Mouse (Mus musculus): ENCODE data around the gene Hoxd3.

Hoxd3 gene

DNA sequence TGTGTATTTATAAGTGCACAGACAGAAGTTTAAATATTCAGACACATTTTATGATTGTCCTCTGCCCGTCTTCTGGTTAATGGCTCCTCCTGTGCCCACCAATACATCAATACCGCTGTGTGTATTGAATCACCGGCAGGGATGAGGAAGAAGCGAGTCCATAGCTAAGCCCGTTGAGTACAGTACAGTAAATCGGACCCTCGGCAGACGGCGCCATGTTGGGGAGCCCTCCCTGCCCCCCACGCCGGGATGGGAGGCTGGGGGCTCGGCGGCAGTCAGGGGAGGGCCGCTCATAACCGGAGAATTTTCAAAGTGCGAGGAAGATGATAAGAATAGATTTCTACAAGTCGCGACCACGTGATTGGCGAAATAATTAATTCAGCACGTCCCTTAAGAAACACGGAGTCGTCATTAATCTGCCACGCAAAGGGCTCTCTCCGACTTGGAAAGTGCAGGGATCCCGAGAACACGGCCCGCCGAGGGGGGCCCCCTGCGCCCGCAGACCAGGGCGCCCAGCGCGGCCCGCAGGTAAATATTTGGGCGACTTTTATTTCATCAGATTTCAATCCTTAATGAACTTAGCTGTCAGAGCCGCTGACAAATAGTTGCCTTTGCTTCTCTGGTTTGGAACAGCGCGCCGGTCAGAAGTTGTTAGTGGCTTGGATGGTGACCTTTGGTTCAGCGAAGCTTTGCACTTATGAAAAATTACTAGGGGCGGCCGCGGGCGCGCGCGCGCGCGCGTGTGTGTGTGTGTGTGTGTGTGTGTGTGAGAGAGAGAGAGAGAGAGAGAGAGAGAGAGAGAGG lies 21.0 kb downstream of the Hoxd3 start:
- DNase-seq: no peak

DNA sequence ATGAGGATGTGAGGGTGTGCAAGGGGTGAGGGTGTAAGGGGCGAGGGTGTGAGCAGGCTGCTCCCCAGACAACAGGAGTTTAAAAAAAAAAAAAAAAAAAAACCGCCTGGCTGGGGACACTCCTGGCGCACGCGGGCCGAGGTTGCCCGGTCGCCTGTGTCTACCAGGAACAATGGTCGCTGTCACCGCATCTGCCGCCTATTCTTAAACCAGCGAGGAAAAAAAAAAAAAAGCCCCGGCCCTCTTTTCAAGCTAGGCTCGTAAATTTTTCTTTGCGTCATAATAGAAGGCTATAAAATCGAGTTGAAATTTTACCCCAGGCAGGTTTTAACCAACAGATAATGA lies 21.6 kb downstream of the Hoxd3 start:
- DNase-seq: no peak

DNA sequence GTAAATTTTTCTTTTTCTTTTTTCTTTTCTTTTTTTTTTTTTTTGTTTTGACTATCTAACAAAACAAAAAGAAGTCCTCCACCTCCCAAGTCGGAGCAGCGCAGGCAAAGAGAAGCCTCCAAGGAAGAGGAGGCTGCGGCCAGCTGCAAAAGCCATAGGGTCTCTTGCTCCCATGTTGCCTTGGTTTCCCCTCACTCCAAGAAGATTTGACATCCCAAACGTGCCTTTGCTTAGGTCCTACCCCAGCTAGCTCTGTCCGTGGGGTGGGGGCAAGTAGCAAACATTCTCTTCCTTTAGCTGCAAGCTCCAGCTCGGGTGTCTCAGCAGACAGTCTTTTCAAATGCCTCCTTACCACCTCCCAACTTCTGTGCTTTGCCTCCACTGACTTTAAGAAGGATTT lies 22.0 kb downstream of the Hoxd3 start:
- DNase-seq: no peak

DNA sequence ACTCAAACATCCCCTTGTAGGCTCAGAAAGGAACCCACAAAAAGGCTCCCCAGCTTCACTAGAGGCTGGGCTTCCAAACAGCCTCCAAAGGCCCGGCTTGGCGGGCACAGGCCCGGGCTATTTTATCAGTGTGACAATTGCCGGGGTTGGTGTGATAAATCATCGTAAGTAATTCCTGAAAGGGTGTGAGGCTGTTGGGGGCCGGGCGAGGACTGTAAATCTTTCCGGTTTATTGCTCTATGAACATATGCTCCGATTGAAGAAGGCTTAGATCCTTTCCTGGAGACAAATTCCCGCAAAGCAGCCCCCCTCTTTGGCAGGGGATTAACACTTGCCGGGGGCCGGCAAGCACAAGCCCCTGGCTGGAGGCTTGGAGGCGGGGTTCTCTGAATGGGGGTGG lies 22.7 kb downstream of the Hoxd3 start:
- DNase-seq: no peak

DNA sequence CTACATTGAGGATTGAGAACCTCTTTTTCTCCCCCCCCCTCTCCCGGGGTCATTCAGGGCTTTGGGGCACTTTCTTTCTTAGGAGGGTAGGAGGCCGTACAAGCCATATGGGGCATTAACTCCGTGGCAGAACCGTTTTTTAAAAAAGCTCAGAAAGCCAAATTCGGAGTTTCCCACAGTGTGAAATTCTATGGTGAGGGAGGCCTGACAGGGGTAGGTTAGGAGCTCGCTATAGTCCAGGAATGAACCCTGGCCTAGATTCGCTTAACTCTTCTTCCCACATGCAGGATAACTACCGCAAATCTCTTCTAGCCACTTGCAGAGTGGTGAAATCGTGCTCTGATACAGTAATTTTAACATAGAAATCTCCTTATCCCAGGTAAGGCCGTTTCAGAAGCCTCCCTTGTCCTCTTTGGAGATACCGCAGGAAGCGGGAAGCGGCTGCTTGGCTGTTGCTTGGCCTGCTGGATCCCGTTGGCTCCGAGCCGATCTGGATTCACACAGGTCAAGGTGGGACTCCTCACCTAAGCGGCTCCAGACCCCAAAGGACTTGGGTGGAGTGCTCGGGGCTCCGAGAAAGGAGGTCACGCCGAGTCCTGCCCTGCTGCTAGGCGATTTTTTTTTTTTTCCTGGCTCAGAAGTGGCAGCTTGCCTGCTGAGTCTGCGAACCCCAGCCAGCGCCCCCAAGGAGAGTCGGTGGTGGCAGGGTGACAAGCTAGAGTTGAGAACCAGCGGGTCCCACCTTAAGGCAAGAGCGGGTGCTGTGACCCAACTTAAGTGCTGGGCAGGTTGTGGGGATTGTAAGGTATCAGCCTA lies 23.5 kb downstream of the Hoxd3 start:
- no peak for DNase-seq

DNA sequence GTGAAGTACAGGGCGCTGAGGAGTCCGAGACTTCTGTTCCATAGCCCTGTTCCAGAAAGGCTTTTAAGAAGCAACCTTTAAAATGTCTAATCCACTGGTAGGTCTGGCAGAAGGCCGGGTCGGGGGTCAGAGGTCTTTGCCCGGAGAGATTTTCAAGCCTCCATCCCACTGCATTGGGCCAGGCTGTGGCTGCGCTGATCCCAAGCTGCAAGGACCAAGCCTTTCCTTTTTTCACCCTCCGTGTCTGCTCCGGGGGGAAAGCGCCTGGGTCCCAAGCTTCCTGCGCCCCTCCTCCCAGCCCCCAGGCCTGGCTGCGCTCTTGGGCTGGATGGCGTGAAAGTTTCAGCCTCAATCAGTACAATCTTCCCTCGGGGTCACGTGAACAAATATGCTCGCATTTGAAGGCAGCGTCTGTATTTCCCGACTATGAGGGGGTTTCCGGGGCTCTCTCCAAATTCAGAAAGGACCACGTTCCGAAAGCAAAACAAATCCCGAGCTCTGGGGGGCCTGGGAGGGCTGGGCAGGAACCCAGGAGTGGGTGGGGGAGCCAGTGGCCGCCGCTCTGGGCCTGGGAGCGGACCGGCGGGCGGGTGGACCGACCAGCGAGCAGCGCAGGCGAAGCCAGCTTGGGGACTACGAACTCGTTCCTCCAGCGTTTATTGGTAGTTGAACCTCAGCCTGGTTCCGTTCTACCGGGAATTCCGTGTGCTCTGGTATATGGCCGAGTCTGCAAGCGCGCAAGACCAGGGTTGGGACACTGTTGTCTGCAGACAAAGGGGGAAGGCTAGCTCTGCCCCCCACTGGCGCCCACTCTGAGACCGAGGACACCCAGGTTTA lies 24.3 kb downstream of the Hoxd3 start:
- DNase-seq: no peak

DNA sequence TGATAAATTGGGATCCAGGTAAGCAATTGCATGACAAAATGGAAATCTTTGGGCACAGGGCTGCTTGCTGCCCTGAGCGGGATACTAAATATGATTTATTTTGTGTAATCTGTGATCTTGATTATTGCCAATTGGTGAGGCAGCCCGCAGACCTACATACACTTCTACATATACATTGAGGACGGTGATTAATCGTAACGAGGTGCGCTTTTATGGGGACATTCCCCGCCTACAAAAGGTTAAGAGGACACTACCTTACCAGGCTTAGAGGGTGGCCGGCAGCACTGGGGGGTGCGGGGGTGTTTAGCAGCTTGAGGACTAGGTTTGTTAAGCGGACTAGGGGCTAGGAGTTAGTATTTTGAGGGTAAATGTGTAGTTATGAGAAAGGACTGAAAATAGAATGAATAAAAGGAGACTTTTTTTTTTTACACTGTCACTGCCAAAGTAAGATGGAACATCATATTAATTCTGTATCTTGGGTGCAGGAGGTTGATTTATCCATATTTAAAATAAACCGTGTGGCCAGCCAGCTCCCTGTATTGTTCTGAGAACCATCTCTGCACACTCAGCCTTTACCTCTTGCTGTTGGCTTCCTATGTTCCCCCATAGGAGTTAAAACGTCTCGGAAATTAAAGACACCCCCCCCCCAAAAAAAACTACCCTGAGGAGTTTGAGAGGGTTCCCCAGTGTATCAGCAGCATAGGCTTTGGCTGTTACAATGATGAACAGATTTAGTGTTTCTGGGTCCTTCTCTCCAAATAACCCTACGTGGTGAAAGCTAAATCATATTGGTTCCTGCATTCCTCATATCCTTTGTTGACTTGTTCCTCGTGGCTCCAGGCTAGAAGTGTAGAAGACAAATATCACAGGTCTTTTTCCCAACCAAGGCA lies 25.2 kb downstream of the Hoxd3 start:
- no peak for DNase-seq

DNA sequence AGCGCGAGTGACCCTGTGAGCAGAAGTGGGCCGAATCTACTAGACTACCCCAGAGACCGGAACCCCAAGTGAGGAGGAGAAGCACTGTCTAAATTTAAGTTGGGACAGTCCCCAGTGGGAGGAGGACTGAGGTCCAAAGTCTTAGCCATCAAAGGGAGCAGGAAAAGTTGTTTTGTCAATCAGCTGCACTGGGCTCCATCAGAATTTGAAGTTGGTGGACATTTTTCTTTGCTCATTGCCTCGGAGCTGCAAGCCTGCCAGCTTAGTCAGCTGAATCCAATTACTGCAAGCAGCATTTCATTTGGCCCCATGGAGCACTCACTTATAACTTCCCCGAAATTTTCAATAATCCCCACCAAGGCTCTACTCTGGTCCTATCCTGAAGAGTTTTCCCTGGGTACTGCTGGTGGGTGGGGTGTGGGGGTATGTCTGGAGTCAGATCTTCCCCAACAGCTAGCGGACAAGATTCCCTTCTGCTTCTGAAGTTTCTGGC lies 25.9 kb downstream of the Hoxd3 start:
- DNase-seq: no peak

DNA sequence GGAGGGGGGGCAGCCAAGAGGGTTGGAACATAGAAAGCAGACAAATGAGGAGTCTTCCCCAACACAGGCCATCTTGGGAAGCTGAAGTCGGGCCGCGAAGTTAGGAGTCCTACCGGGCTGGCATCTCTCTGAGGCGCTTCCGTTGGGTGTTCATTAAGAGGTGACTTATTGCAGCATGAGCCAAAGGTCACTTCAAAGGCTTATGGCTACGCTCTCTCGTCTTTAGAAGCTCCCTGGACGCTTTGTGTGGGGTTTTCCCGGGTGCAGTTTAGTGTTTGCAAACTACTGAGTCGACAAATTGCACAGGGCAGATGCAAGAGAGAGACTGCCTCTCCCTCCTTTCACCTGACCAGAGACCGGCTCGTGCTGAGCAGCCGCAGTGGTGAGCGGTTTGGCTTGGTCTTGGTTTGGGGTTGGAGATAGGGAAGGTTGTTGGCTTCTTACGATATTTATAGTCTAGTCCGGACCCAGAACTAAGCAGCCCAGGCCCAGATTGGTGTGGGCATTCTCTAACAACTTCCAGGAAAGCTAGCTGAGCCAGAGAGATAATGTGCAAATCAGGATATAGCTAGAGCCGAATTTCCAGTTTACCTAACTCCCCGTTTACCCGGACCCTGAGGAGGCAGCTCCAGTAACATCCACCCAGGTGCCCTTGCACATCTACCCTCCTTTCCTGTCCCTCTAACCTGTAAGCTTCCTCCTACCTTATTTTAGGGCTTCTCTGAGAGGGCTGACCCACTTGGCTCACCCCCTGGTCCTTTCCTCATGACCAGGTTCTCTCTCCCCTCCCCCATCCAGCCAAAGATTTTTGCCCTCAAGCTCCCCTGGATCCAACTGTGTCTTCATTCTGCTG lies 27.1 kb downstream of the Hoxd3 start:
- DNase-seq: no peak

DNA sequence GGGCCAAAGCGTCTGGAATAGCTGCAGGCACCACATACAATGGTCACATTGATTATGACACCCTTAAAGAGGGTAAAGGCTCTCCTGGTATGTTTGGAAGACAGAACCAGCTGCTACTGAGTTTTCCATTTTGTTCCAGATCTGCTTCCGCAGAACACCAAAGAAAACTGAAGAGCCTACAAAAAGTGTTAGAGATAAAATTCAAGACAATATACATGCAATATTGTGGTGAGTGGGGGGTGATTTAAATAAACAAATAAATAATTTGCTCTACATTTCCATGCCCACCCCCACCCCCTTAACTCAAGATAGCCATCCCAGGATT lies 27.7 kb downstream of the Hoxd3 start:
- no peak for DNase-seq

DNA sequence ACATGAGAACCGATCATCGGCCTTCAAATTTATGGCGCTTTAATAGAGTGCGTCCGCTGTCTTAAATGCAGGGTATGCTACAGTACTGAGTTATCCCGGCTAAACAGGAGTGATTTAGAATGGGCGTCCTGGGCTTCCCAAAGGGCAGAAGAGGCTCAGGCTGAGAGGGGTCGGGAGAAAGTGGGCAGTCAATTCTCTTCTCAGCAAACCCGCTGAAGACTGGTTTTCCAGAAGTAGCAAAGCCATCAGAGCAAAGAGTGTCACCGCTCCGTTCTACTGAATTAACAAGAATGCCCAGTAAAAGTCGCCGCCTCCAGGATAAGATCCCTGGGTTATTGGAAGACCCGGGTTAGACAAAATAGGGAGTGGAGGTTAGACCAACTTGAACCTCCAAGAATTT lies 28.1 kb downstream of the Hoxd3 start:
- DNase-seq: no peak

DNA sequence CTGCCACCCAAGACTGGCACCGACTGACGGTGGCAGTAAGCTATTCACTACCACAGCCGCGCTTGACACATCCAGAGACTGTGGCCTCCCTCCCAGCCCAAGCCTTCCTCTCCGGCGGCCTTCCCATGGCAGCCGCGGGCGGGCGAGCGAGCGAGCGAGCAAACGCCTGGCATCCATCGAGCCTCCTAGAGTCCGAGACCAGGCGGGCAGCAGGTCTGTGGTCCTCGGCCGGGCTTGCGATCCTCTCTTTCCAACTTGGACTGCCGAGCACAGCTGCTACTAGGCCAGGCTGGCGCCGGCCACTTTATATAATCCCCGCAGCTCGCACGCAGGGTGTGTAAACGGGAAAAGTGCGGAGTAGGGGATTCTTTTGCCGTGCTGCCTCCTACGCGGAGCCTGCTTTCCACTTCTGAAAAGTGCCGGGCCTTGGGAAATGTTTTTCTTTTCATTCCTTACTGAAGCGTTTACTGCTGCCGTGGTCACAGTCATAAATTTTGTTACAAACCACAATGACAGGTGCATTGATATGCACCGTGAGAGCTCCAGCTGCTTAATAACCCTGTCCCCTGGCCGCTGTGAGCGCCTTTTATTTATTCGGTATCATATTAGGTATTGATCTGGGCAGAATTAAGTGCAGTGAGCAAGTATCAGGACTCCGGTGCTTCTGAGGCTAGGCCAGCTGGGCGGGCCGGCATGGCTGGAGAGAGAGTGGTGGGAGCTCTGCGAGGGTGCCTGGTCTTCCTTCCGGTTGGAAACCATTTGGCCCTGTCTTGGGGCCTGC lies 28.8 kb downstream of the Hoxd3 start:
- DNase-seq: no peak

DNA sequence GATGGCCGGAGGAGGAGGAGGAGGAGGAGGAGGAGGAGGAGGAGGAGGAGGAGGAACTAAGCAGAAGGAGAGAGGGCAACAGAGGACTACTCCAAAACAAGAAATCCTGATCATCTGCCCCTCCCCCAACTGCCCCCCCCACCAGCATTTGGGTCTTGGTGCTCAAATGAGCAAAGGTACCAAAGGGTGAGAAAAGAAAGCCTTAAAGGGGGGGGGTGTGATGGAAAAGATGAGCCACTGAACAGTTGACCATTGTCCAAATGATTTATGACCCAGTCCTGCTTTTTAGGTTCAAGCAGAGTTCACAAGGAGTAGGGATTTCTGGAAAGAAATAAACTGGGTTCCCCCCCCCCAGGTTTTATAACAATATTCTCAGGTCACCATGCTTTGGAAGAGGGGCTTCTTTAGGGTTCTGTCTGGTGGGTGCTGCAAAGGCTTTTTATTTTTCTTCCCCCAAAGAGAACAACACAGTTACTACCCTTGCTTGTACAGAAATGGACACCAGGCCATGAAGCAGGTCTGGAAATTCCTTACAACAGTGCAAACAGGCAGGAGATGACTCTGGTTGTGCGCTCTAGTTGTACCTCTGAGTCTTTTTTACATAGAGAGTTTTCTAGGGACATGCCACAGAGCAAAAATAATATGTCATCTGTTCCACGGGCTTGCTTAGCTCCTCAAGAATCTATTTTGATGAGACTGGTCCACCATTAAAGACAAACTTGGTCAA lies 29.7 kb downstream of the Hoxd3 start:
- no peak for DNase-seq

DNA sequence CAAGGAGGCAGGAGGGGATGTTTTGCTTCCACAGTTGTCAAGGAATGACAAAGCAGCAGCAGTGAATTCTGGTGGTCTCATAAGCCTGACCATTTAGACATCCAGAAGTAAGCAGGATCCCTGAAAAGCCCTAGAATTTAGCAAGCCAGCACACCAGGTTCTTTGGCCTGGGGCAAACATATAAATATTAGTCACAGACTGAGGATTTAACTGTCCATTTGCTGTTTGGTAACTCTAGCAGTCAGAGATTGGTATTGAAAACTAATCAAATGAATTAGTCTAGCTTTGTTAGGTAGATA lies 30.2 kb downstream of the Hoxd3 start:
- no peak for DNase-seq

DNA sequence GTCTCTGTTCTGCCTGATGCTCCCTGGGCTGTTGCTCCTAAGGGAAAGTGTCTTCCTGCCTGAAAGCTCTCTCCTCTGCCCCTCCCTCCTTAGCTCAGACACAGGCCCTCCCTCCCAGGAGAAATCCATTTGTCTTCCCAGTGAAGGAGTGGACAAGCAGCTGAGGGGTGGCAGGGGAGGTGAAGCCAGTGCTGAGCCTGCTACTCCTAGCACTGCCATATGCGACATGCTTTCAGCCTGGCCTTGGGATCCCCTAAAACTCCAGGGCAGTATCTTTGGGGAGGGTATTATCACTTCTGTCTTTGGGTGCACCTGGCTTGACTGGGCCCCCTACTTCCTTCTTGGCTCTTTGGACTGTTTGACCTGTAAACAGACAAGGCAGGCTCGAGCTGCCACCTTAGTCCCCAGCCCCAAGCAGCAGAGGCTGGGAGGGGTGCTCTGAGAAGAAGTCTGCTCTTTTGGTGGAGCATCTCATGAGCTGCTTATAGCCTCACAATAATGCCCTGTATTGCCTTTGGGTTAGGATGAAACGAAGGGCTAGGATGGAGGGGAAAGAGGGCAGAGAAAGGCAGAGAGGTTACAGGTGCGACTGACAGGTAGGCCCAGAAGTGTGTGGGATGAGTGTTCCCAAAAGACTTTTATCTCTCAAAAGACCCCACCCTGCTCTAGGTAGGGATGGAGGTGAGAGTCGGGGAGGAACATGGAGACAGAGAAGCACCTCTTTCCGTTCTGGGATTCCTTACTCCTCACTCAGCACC lies 34.0 kb downstream of the Hoxd3 start:
- no peak for DNase-seq

DNA sequence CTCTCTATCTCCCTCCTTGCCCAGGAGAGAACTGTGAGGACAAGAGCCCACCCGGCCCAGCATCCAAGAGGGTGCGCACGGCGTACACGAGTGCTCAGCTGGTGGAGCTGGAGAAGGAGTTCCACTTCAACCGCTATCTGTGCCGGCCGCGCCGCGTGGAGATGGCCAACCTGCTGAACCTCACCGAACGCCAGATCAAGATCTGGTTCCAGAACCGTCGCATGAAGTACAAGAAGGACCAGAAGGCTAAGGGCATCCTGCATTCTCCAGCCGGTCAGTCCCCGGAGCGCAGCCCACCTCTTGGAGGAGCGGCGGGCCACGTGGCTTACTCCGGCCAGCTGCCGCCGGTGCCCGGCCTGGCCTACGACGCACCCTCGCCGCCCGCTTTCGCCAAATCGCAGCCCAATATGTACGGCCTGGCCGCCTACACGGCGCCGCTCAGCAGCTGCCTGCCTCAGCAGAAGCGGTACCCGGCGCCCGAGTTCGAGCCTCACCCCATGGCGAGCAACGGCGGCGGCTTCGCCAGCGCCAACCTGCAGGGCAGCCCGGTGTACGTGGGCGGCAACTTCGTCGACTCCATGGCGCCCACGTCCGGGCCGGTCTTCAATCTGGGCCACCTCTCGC lies 34.7 kb downstream of the Hoxd3 start:
- DNase-seq: no peak

DNA sequence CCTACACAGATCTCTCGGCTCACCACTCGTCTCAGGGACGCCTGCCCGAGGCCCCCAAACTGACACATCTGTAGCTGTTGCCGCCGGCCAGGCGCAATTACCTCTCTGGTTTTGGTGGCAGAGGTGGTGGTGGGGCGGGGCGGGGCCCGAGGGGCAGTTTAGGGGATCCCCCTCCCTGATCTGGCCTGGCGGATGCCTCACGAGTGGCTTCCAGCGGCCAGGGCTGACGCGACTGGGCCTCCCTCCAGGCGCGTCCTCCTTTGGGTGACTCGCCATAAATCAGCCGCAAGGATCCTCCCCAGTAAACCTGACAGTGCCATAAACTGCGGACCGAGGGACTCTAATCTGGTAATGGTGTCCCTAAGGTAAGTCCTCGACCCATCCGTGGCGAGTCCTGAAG lies 35.3 kb downstream of the Hoxd3 start:
- no peak for DNase-seq

DNA sequence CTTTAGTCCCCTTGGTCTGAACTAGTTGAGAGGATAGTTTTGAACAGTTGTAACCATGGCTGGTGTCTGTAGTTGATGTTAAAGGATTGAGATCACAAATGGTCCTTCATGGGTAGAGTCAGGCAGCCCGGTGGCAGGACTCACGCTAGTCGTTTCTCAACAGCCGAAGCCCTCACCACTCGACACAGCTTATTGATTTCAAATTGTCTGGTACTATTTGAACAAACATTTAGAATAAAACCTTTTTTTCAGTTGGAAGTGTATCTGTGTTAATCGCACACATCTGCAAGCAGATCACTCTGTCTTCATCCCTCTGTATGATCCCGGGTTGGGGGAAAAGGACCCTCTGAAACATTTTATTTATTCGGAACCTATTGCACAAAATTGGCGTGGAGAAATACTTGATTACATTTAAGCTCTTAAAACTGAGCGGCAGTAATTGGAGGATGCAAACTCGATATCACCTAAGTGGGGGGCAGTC lies 36.0 kb downstream of the Hoxd3 start:
- DNase-seq: no peak

All from kidney, adult 11 months (tissue).